Mouse (Mus musculus): ENCODE data around the gene Zfp61. TPM values are rescaled to one million over a fixed set of nuclear protein-coding genes. Genes with fewer than 3 reads are reported as not detected.

The Zfp61 gene
- polyA plus RNA-seq, 1 experiment from 2014 or later, result 43.9 TPM

DNA sequence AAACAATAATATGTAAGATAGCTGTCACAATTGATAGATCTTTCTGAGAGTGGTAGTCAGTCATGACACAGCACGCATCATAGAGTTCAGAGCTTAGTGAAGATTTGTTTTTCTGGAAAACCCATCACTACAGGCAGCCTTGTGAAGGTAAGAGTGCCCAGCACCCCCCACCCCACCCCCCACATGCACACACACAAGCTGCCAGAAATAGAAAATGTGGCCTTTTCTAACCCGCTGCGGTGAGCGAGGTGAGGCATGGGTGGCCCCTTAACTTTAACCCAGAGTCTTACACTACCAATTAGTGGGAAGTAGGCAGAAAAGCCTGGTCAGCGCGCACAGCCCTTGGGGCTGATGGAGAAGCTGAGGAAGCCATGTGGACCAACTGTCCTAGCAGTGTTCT is 29.8 kb downstream of the Zfp61 start:
- no peaks in the 10 kb centered on the region for H3K27me3 ChIP-seq
- no peak for ATAC-seq (replicated peaks; ENCODE audit: low FRiP score)
- no peak overlapping the region for H3K27ac ChIP-seq
- peak overlapping the region; percentile 75; the same call in 1 of the 2 replicates for H3K4me2 ChIP-seq
- H3K4me3 ChIP-seq (replicated peaks), result no peak overlapping the region
- H3K4me1 ChIP-seq, result peaks cover 5% of the 10 kb centered on the region
- no peak overlapping the region for H3K9ac ChIP-seq
- H3K36me3 ChIP-seq, result peaks cover 28% of the 10 kb centered on the region
- WGBS, result 95% methylated on average over 6 of the region's 6 CpGs
- no peaks in the 10 kb centered on the region for H3K9me3 ChIP-seq (replicated peaks)

DNA sequence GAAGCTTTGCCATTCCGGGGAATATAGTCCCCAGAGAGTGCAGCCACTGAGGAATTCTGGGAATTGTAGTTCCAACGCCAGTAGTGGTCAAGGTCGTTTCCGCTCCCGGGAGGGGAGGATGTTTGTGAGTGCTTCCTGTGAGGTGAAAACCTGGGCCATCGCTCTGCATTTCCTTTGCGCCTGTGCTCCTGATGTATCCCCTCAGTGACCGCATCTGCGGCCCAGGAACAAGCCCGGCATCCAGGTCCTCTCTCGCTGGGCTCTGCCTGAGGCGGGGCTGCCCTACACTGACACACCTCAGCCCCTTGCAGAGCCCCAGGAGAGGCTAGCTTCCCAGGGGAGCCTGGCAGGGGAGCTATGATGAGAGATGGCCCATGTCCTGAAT is 30.8 kb downstream of the Zfp61 start, which contains the start of gene Zfp93:
Gene Zfp93, plus strand, starts transcription at position 133 of the 385 bp plus-strand sequence.
- WGBS, result 0% methylated on average over 12 of the region's 12 CpGs
- peak within 1 kb of the TSS; percentile 66 for H3K9ac ChIP-seq
- H3K4me2 ChIP-seq, result peak within 1 kb of the TSS; percentile 75
- peaks cover 20% of the 10 kb centered on the region for H3K36me3 ChIP-seq
- ATAC-seq (replicated peaks; ENCODE audit: low FRiP score), result peak; percentile 94
- H3K27me3 ChIP-seq, result no peaks in the 10 kb centered on the region
- H3K9me3 ChIP-seq (replicated peaks), result no peaks in the 10 kb centered on the region
- H3K4me3 ChIP-seq (replicated peaks), result peak within 1 kb of the TSS; percentile 65
- peaks cover 5% of the 10 kb centered on the region for H3K4me1 ChIP-seq
- peak within 1 kb of the TSS; percentile 77 for H3K27ac ChIP-seq

DNA sequence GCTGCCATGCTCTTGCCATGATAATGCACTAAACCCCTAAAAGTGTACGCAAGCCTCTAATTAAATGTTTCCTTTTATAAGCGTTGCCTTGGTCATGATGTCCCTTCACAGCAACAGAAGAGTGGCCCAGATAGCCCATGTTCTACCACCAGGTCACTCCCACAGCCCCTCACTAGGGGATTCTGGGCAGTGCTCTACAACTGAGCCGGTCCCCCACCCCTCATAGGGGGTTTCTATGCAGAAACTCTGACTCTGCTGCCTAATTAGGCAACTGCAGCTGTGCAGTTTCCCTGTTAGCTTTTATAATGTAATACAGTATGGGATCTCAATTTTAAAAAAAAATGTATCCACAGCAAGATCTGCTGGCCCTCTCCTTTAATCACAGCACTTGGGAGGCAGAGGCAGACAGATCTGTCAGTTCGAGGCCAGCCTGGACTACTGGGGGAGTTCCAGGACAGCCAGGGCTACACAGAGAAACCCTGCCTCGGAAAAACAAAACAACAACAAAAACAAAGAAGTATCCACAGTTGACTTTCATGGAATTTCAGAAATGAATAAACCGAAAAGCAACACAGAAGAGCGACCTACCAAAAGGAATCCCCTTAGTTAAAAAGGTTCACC is 31.3 kb downstream of the Zfp61 start:
- H3K4me3 ChIP-seq (replicated peaks), result peak overlapping the region; percentile 65
- peaks cover 5% of the 10 kb centered on the region for H3K4me1 ChIP-seq
- peak; percentile 64 for ATAC-seq (replicated peaks; ENCODE audit: low FRiP score)
- 36% methylated on average over 7 of the region's 7 CpGs for WGBS
- peak overlapping the region; percentile 77; the same call in 1 of the 2 replicates for H3K27ac ChIP-seq
- H3K27me3 ChIP-seq, result no peaks in the 10 kb centered on the region
- peak overlapping the region; percentile 75 for H3K4me2 ChIP-seq
- H3K36me3 ChIP-seq, result peaks cover 15% of the 10 kb centered on the region
- no peaks in the 10 kb centered on the region for H3K9me3 ChIP-seq (replicated peaks)
- 0 out of 2 replicates have a peak overlapping the region, but pooled peaks have one; percentile 34 for H3K9ac ChIP-seq

DNA sequence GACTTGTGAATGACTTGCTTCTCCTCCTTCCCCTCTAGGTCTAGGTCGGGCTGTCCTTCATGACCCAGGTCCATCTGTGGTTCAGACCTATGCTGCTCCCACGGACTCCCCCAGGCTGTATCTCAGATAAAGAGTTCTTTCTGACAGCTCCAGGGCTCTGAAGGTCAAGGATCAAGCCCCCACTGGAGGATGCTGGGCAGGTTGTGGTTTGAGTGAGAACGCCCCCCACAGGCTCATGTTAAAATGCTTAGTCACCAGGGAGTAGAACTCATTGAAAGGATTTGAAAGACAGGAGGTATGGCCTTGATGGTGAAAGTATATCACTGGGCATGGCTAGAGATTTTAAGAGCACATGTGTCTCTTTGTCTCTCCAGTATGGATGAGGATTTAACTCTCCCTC is 31.8 kb downstream of the Zfp61 start:
- H3K27ac ChIP-seq, result no peak overlapping the region
- no peaks in the 10 kb centered on the region for H3K27me3 ChIP-seq
- H3K9me3 ChIP-seq (replicated peaks), result no peaks in the 10 kb centered on the region
- no peak overlapping the region for H3K4me3 ChIP-seq (replicated peaks)
- ATAC-seq (replicated peaks; ENCODE audit: low FRiP score), result no peak; the same call in 1 of the 2 replicates
- no peak overlapping the region for H3K9ac ChIP-seq
- no peak overlapping the region; the same call in 1 of the 2 replicates for H3K4me2 ChIP-seq
- peaks cover 10% of the 10 kb centered on the region for H3K36me3 ChIP-seq
- H3K4me1 ChIP-seq, result peaks cover 5% of the 10 kb centered on the region
- WGBS, result 71% methylated on average over 3 of the region's 3 CpGs

DNA sequence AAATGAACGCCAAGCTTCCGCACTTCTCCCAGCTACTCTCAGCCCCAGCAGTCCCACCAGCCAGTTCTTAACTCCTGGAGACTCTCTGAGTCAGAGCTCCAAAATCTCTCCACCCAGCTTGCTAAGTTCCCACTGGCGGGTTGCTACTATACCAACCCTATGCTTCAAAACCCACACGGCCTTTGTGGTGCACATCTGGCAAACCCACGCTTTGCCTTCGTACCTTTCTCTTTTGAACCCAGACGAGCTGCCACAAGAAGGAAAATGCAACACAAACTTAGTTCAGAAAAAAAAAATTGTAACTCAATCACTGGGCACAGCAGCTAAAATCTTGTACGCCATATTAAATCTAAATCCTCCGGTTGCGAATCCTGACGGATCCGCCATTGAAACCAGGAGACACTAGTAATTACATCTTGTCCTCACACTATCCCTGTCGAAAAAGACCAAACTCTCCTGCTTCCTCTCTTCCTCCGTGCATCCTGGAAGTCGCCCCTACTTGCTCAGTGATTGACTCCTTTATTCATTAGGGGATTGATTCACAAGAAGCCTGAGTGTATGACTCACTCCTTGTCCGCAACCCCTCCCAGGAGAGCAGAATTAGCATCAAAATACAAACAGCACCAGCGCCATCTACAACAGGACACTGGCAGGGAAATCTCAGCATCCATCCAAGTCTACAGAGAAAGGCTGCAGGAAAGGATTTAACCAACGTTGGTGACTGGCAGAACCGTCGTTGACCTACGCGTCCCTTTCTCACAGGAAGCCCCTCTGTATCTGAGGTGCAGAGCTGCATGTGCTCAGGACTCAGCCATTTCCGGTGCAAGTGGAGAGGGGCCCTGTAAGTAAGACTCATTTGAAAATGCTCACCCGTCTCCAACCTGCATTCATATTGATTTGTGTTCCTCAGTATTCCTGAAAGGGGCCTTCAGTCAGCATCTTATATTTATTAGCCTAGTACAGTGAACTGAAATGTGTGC is 32.6 kb downstream of the Zfp61 start:
- Histone ChIP-seq H3K27ac (no peak overlapping the region), H3K4me2 (no peak overlapping the region), H3K4me1 (peaks cover 5% of the 10 kb centered on the region), H3K27me3 (no peaks in the 10 kb centered on the region), H3K36me3 (peaks cover 2% of the 10 kb centered on the region), H3K4me3 (replicated peaks) (no peak overlapping the region), H3K9me3 (replicated peaks) (no peaks in the 10 kb centered on the region), H3K9ac (no peak overlapping the region)
- WGBS, result 76% methylated on average over 24 of the region's 24 CpGs
- no peak for ATAC-seq (replicated peaks; ENCODE audit: low FRiP score)

DNA sequence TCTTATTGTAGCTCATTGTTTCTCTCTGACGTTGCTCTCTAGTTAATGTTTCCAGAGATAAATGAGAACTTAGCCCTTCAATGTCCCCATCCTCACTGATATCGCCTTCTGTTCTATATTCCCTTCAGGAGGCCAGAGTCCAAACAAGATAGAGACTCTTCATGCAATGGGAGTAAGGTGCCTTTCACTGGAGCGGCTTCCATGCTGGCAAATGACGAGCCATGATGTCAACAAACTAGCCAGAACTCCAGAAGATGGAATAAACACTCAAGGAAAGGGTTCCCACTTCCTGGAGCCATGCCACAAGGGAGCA is 41.1 kb downstream of the Zfp61 start:
- WGBS, result 93% methylated on average over 4 of the region's 4 CpGs
- no peak for ATAC-seq (replicated peaks; ENCODE audit: low FRiP score)
- Histone ChIP-seq H3K27ac (no peak overlapping the region), H3K4me3 (replicated peaks) (no peak overlapping the region), H3K4me1 (peaks cover 5% of the 10 kb centered on the region), H3K27me3 (no peaks in the 10 kb centered on the region), H3K9me3 (replicated peaks) (no peaks in the 10 kb centered on the region), H3K9ac (no peak overlapping the region), H3K4me2 (no peak overlapping the region), H3K36me3 (peaks cover 24% of the 10 kb centered on the region)

DNA sequence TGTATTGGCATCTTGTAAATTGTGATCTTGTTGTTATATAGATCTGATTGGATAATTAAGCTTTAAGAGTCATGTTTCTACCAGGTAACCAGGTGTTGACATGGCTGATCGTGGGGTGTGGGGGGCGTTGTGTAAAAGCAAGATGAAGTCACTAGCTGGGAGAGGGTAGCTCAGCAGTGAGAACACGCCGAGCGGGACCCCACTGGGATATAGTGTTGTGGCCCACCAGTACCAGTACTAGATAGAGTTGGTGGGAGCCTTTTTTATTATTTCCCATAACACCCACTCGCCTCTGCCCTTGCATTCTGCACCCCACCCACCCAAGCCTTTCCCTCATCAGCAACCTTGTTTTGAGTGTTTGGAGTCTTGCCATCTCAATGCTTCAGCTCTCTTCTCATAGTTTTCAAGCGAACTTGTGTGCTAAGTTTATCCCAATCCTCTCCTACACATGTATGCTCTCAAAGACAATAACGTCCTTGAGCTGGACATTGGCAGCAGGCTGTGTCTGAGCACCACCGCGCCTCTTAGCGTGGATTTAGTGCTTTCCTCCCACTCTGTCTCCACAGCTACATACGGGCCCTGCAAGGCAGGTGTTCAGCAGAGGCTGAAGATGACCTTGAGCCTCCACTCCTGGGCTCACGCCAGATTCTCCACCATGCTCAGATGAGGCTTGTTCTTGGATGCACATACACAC is 41.6 kb downstream of the Zfp61 start:
- Histone ChIP-seq H3K27me3 (no peaks in the 10 kb centered on the region), H3K4me2 (no peak overlapping the region), H3K4me3 (replicated peaks) (no peak overlapping the region), H3K27ac (no peak overlapping the region), H3K36me3 (peaks cover 24% of the 10 kb centered on the region), H3K9ac (no peak overlapping the region), H3K9me3 (replicated peaks) (no peaks in the 10 kb centered on the region), H3K4me1 (peaks cover 6% of the 10 kb centered on the region)
- ATAC-seq (replicated peaks; ENCODE audit: low FRiP score), result no peak
- WGBS, result 90% methylated on average over 13 of the region's 13 CpGs

DNA sequence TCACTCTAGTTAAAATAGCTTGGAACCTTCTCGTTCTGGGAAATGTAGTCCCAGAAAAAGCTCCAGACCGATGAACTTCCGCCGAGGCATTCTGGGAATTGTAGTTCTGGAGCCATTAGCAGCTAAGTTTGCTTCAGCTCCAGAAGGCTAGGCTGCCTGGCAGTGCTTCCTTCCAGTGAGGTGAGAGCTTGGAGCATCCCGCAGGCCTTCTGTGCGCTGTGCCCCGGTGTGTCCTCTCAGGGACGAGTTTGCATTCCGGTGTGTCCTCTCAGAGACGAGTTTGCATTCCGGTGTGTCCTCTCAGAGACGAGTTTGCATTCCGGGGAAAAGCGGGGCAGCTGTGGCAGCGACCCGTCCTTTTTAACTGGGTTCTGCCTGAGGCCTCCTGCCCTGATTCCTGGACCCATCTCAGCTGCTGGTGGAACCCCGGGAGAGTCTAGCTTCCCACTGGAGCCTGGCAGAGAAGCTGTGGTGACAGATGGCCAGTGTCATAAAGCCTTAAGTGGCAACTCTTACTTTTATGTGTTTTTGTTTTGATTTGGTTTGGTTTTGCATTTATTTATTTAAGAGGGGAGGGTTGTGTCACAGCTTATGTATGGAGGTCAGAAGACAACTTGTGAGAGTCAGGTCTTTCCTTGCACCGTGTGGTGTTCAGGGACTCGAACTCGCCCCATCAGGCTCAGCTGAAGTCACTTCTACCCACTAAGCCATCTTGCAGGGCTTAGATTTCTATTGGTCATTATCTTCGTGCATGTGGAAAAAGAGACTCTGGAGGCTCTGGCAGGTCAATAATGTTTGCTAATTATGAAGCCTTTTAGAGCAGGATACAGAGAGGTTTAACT is 46.2 kb downstream of the Zfp61 start, which contains the start of gene Zfp108:
Gene Zfp108, plus strand, starts transcription at position 162 of the 842 bp plus-strand sequence.
- WGBS, result 17% methylated on average over 21 of the region's 21 CpGs
- no peak within 1 kb of the TSS for H3K27ac ChIP-seq
- ATAC-seq (replicated peaks; ENCODE audit: low FRiP score), result peak; percentile 95

DNA sequence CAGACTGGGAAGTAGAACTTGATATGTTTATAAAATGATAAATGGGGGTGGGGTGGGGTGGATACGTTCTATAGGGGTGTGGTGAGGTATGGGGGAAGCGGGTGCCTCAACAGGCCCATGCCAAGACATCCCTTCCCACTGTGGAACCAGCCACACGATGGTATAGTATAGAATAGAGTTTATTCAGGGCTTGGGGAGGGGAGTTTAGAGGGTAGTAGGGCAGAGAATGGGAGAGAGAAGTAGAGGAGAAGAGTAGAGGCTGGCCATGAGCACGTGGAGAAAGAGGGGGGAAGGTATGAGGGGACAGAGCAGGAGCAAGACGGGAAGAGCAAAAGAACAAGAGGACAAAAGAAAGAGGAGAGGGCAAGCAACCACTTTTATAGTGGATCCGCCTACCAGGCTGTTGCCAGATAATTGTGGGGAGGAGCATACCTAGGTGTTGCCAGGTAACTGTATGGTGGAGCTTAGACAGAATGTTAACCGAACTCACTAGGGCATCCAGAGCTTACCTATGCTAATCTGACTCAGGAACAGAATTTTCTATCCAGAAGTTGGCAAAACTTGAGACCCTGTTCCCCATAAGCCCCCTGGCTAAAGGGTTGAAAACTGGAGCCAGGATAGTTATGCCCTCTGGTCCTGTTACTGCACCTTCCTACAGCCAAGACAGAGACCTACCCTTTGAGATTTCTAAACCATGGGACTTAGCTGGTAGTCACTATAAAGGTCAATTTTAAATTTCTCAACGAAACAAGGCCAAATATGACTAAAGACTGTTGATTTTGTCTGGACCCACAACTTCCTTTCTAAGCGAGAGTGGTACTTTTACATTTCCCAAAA is 47.0 kb downstream of the Zfp61 start:
- no peak overlapping the region for H3K9ac ChIP-seq

More for the DNA sequence above, 46.2 kb downstream of the Zfp61 start, which contains the start of gene Zfp108:
- Histone ChIP-seq H3K9ac (peak within 1 kb of the TSS; percentile 57), H3K27me3 (no peaks in the 10 kb centered on the region), H3K4me2 (peak within 1 kb of the TSS; percentile 66), H3K36me3 (peaks cover 4% of the 10 kb centered on the region), H3K9me3 (replicated peaks) (no peaks in the 10 kb centered on the region), H3K4me3 (replicated peaks) (peak within 1 kb of the TSS; percentile 58), H3K4me1 (peaks cover 6% of the 10 kb centered on the region)

More for the DNA sequence above, 47.0 kb downstream of the Zfp61 start:
- Histone ChIP-seq H3K27me3 (no peaks in the 10 kb centered on the region), H3K36me3 (no peaks in the 10 kb centered on the region), H3K4me3 (replicated peaks) (peak overlapping the region; percentile 58), H3K9me3 (replicated peaks) (no peaks in the 10 kb centered on the region), H3K4me2 (peak overlapping the region; percentile 66), H3K4me1 (peaks cover 6% of the 10 kb centered on the region), H3K27ac (no peak overlapping the region)
- peak; percentile 68 for ATAC-seq (replicated peaks; ENCODE audit: low FRiP score)
- WGBS, result 68% methylated on average over 9 of the region's 9 CpGs
